Mouse (Mus musculus) ES-E14 (cell line): ENCODE measurements around the gene Auh. TPM values are rescaled to one million over a fixed set of nuclear protein-coding genes. Genes with fewer than 3 reads are reported as not detected.

Source experiments
- DNase-seq: peaks from one replicate; pipeline ENCODE4 v3.0.0-alpha.2; 2013; ENCODE audit warnings: low read depth, low spot score
- H3K27ac ChIP-seq: 2 replicates; pipeline ENCODE4 v1.5.1; 2012; ENCODE audit warnings: low read depth, mild to moderate bottlenecking, low read length, moderate library complexity, mixed read lengths; ENCODE audit not compliant: poor library complexity, insufficient read depth, severe bottlenecking
- H3K36me3 ChIP-seq: 2 replicates; pipeline ENCODE4 v1.6.1; 2012; ENCODE audit warnings: mild to moderate bottlenecking, low read length, moderate library complexity, mixed read lengths; ENCODE audit not compliant: control insufficient read depth, poor library complexity, insufficient read depth, severe bottlenecking
- H3K4me1 ChIP-seq, 2 experiments: fragments of 150-350 bp in 1 of 2; sonication (generic) in 1 of 2; 2 replicates each; pipeline ENCODE4 v1.6.1; 2012; ENCODE audit warnings: low read length in 2 of 2, mild to moderate bottlenecking in 1 of 2, mixed read lengths in 1 of 2; ENCODE audit not compliant: control insufficient read depth in 2 of 2, insufficient read depth in 2 of 2, poor library complexity in 1 of 2
- H3K4me3 ChIP-seq, 2 experiments: fragments of 150-350 bp in 1 of 2; sonication (generic) in 1 of 2; 2 replicates each; pipeline ENCODE4 v1.5.1; 2012; ENCODE audit warnings: low read length in 2 of 2, low read depth in 1 of 2, mild to moderate bottlenecking in 1 of 2, mixed read lengths in 1 of 2; ENCODE audit not compliant: insufficient read depth in 1 of 2, poor library complexity in 1 of 2, severe bottlenecking in 1 of 2
- H3K9ac ChIP-seq: 2 replicates; pipeline ENCODE4 v1.6.1; 2012; ENCODE audit warnings: low read depth, mild to moderate bottlenecking, low read length, mixed read lengths; ENCODE audit not compliant: poor library complexity, insufficient read depth, severe bottlenecking
- H3K9me3 ChIP-seq: fragments of 150-350 bp; sonication (generic); 2 replicates; pipeline ENCODE4 v1.6.1; 2012; ENCODE audit warnings: low read depth, mild to moderate bottlenecking, low read length; ENCODE audit not compliant: control insufficient read depth, insufficient read depth
- CHD2 ChIP-seq: IDR thresholded peaks from 2 replicates; pipeline ENCODE4 v1.6.1; 2014; ENCODE audit warnings: mild to moderate bottlenecking, low read depth, low read length, inconsistent platforms
- HCFC1 ChIP-seq: IDR thresholded peaks from 2 replicates; pipeline ENCODE4 v1.6.1; 2012; ENCODE audit warnings: low read length, inconsistent platforms, borderline replicate concordance; ENCODE audit not compliant: insufficient read depth
- MAFK ChIP-seq: IDR thresholded peaks from 2 replicates; pipeline ENCODE4 v1.6.1; 2014; ENCODE audit warnings: mild to moderate bottlenecking, low read depth, low read length, inconsistent platforms; ENCODE audit not compliant: insufficient read depth
- ZC3H11A ChIP-seq: IDR thresholded peaks from 2 replicates; pipeline ENCODE4 v1.6.1; 2012; ENCODE audit warnings: low read depth, mild to moderate bottlenecking, inconsistent platforms, low read length, borderline replicate concordance
- ZNF384 ChIP-seq: IDR thresholded peaks from 2 replicates; pipeline ENCODE4 v1.6.1; 2012; ENCODE audit warnings: low read depth, low read length, inconsistent platforms
- in situ Hi-C, 2 experiments: fragments of 600-800 bp; cut with MboI; formaldehyde crosslinking; loops; one replicate each; pipeline ENCODE4 v1.15.1; 2025; ENCODE audit warnings: low sequenced_read_pairs in 2 of 2, inconsistent platforms in 1 of 2; ENCODE audit not compliant: unreplicated experiment in 2 of 2
- total RNA-seq: library from RNA; depleted of rRNA; stranded (reverse); fragments of 300-350 nt; gene quantifications from 2 replicates; pipeline ENCODE4 v1.2.3, GENCODE M21; 2012

The Auh gene
- total RNA-seq, 1 experiment = 14.5 TPM

- H3K27ac ChIP-seq = no peak overlapping the region
- TF ChIP-seq ZC3H11A = no peak
- in situ Hi-C loops = no loop called here
Observed at GRCm38 (mm10) chr13:52913926-52914325, 15.6 kb downstream of the Auh start.

DNA sequence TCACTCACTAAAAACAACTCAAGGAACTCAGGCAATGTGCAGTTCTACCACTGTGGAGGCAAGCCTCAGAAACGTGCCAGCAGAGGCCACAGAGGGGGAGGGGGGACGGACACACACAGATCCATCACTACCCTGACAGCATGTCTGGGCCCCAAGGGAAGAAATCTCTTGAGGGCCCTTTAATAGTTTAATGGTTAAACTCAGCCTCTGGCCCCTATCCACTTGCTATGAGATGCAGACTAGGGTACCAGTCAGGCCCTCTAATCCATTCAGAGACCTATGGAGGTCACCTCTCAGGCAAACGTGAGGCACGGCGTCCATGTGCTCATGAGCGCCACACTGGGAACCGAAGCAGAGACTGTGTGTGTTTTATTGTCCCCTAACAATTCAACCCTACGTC lies 17.0 kb downstream of the Auh start:
- in situ Hi-C loops = no loop called here
- TF ChIP-seq ZC3H11A (no peak), ZNF384 (no peak), HCFC1 (no peak), MAFK (no peak), CHD2 (no peak)
- peaks cover 2% of the 10 kb centered on the region; the same call in 1 of the 2 replicates for H3K36me3 ChIP-seq

More at GRCm38 (mm10) chr13:52913926-52914325, 15.6 kb downstream of the Auh start:
- no peak for DNase-seq
- Histone ChIP-seq H3K9me3 (no peaks in the 10 kb centered on the region), H3K4me3 (no peak overlapping the region), H3K9ac (no peak overlapping the region), H3K36me3 (no peaks in the 10 kb centered on the region; the same call in 1 of the 2 replicates), H3K4me1 (peaks cover 5 to 12% of the 10 kb centered on the region in 2 experiments; a peak in 3 of 4 replicates)

DNA sequence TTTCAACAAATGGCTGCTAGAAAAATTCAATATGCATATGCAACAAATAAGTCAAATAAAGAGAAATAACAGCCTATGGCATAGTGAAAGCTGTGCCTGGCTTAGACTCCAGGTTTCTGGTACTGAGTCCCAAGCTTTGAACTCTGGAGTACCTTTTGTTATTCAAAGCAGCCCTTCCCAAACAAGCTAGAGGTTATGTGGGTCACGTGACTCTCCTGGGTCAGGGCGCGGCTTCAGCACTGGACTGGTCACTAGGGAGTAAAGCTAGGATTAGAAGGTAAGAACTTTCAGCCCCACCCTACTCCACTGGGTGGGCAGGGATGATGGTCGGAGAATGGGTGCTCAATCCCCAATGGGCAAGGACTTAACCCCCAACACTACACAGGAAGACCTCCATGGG lies 18.2 kb downstream of the Auh start:
- in situ Hi-C loops = no loop called here
- H3K9me3 ChIP-seq = no peaks in the 10 kb centered on the region
- no peak overlapping the region for H3K4me3 ChIP-seq
- H3K27ac ChIP-seq = no peak overlapping the region
- peaks cover 5 to 12% of the 10 kb centered on the region in 2 experiments; a peak in 3 of 4 replicates for H3K4me1 ChIP-seq
- H3K9ac ChIP-seq = no peak overlapping the region
- TF ChIP-seq ZC3H11A = no peak
- no peak for TF ChIP-seq HCFC1
- TF ChIP-seq ZNF384 = no peak
- TF ChIP-seq MAFK = no peak
- TF ChIP-seq CHD2 = no peak
- peaks cover 2% of the 10 kb centered on the region; the same call in 1 of the 2 replicates for H3K36me3 ChIP-seq
- DNase-seq = no peak

More for the DNA sequence above, 17.0 kb downstream of the Auh start:
- Histone ChIP-seq H3K9me3 (no peaks in the 10 kb centered on the region), H3K27ac (no peak overlapping the region), H3K4me3 (no peak overlapping the region), H3K9ac (no peak overlapping the region), H3K4me1 (peaks cover 5 to 12% of the 10 kb centered on the region in 2 experiments; a peak in 3 of 4 replicates)
- no peak for DNase-seq

- H3K36me3 ChIP-seq = peaks cover 2% of the 10 kb centered on the region; the same call in 1 of the 2 replicates
- in situ Hi-C loops = no loop called here
- H3K4me3 ChIP-seq = no peak overlapping the region
- DNase-seq = no peak
- H3K9me3 ChIP-seq = no peaks in the 10 kb centered on the region
- H3K27ac ChIP-seq = no peak overlapping the region
- no peak overlapping the region for H3K9ac ChIP-seq
- no peak for TF ChIP-seq HCFC1
- TF ChIP-seq ZNF384 = no peak
- no peak for TF ChIP-seq CHD2
- no peak for TF ChIP-seq ZC3H11A
- TF ChIP-seq MAFK = no peak
- peaks cover 3% of the 10 kb centered on the region in 2 experiments; a peak in 3 of 4 replicates for H3K4me1 ChIP-seq
Observed at GRCm38 (mm10) chr13:52906296-52906695, 23.2 kb downstream of the Auh start.

DNA sequence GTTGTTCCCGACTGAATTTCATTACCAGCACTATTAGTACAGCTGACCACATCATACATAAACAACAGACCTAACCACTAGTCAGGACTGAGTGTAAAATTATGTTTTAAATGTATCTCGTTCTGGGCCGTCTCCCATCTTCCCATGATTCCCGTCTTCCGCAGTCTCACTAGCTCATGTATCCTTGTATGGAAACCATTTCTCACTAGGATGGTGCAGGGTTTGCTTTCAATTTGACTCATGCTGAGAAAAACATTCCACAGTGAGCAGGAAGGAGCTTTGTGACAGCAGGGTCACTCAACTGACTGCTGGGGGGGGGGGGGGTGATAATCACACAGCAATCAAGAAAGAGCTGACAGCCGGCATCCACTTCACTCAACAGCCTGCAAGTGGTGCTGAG lies 25.3 kb downstream of the Auh start:
- Histone ChIP-seq H3K27ac (no peak overlapping the region), H3K9ac (no peak overlapping the region), H3K4me1 (no peaks in the 10 kb centered on the region), H3K36me3 (peaks cover 2% of the 10 kb centered on the region; the same call in 1 of the 2 replicates), H3K9me3 (no peaks in the 10 kb centered on the region), H3K4me3 (no peak overlapping the region)
- no peak for TF ChIP-seq HCFC1
- TF ChIP-seq MAFK = no peak
- no peak for TF ChIP-seq CHD2
- TF ChIP-seq ZC3H11A = no peak
- TF ChIP-seq ZNF384 = no peak
- in situ Hi-C loops = no loop called here
- DNase-seq = no peak
